Mouse (Mus musculus) intestine, postnatal 0 days (tissue): ENCODE measurements around the gene Rilp. TPM values are rescaled to one million over a fixed set of nuclear protein-coding genes. Genes with fewer than 3 reads are reported as not detected.

ENCODE experiments used
- ATAC-seq: fragments of 200-750 bp; cut with Nextera tagmentation; 2 replicates; pipeline ENCODE4 v1.8.0; 2017; ENCODE audit warnings: mild to moderate bottlenecking, moderate TSS enrichment, moderate library complexity
- H3K27ac ChIP-seq: fragments of 300-500 bp; sonication (generic); 2 replicates; pipeline ENCODE4 v1.5.1; 2014; ENCODE audit warnings: mild to moderate bottlenecking, low read depth, low read length, moderate library complexity
- H3K27me3 ChIP-seq: fragments of 300-500 bp; sonication (generic); replicated peaks from 2 replicates; pipeline ENCODE4 v1.6.1; 2014; ENCODE audit warnings: low read length, mixed read lengths; ENCODE audit not compliant: control insufficient read depth, insufficient read depth
- H3K36me3 ChIP-seq: fragments of 300-500 bp; sonication (generic); 2 replicates; pipeline ENCODE4 v1.6.1; 2014; ENCODE audit warnings: mild to moderate bottlenecking, moderate library complexity; ENCODE audit not compliant: control insufficient read depth, insufficient read depth
- H3K4me1 ChIP-seq: fragments of 300-500 bp; sonication (generic); replicated peaks from 2 replicates; pipeline ENCODE4 v1.6.1; 2014; ENCODE audit warnings: antibody characterized with exemption, low read length, mixed read lengths; ENCODE audit not compliant: control insufficient read depth, insufficient read depth
- H3K4me2 ChIP-seq: fragments of 300-500 bp; sonication (generic); replicated peaks from 2 replicates; pipeline ENCODE4 v1.6.1; 2014; ENCODE audit warnings: low read depth, mild to moderate bottlenecking, moderate library complexity
- H3K4me3 ChIP-seq: fragments of 300-500 bp; sonication (generic); 2 replicates; pipeline ENCODE4 v1.5.1; 2014; ENCODE audit warnings: low read depth, low read length
- H3K9ac ChIP-seq: fragments of 300-500 bp; sonication (generic); 2 replicates; pipeline ENCODE4 v1.6.1; 2014; ENCODE audit warnings: mild to moderate bottlenecking, low read depth, low read length
- H3K9me3 ChIP-seq: fragments of 300-500 bp; sonication (generic); 2 replicates; pipeline ENCODE4 v1.6.1; 2016; ENCODE audit warnings: mixed run types; ENCODE audit not compliant: control insufficient read depth
- CTCF ChIP-seq: sonication (generic); IDR thresholded peaks from 2 replicates; pipeline ENCODE4 v1.5.1; 2016; ENCODE audit warnings: low read depth, mild to moderate bottlenecking, control low read depth, antibody characterized with exemption, moderate library complexity
- WGBS: fragments of 180-500 bp; shearing (Covaris S2); extraction: QIAGEN DNeasy Blood & Tissue Kit; methylation state at CpG from one replicate; pipeline ENCODE4 v1.1.7; 2014; 5-methylcytosine and 5-hydroxymethylcytosine counted together
- polyA plus RNA-seq: library from polyadenylated mRNA; unstranded; fragments of >200 nt; fragmentation: Nextera tagmentation; extraction: Ambion mirVana; gene quantifications from 2 replicates; pipeline ENCODE4 v1.2.1, GENCODE M21; 2015

The Rilp gene
- polyA plus RNA-seq, 1 experiment from 2014 or later: 6.9 TPM

DNA sequence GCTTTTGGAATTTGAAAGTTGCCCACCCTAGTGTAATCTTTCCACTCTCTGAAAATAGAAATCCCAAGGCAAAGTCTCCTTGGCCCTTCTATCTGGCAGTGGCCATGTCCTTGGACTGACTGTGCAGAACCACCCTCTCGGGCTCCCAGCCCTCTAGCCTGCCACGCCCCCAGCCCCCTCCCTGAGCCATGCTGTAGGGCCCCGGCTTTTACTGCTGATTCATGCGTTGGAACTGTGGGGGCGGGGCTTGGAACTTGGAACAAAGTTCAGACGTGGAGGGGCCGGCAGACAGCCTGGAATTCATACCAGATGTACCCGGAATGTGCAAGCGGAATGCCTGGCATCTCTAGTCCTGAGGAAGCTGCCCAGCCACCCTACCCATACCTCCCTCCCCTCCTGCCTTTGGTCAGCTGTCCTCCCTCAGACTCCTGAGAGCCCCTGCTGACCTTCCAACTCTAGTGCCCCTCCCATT lies 47.0 kb upstream of the Rilp start:
- Histone ChIP-seq H3K27ac (peak overlapping the region; percentile 97), H3K4me1 (0 out of 2 replicates have a peak, but pooled peaks cover 16% of the 10 kb centered on the region), H3K36me3 (peaks cover 19% of the 10 kb centered on the region), H3K9ac (peak overlapping the region; percentile 92; the same call in 1 of the 2 replicates), H3K27me3 (no peaks in the 10 kb centered on the region), H3K9me3 (no peaks in the 10 kb centered on the region), H3K4me2 (peak overlapping the region; percentile 91), H3K4me3 (peak overlapping the region; percentile 87)
- WGBS: 2% methylated on average over 9 of the region's 9 CpGs
- ATAC-seq: peak; percentile 53
- TF ChIP-seq CTCF: no peak

GRCm38 (mm10) chr11:75463624-75464023 lies 46.3 kb upstream of the Rilp start:
- no peak overlapping the region for H3K9ac ChIP-seq
- WGBS: 34% methylated on average over 4 of the region's 4 CpGs
- peak overlapping the region; percentile 91 for H3K4me2 ChIP-seq
- TF ChIP-seq CTCF: no peak
- no peaks in the 10 kb centered on the region for H3K27me3 ChIP-seq
- peak overlapping the region; percentile 87 for H3K4me3 ChIP-seq
- H3K27ac ChIP-seq: 0 out of 2 replicates have a peak overlapping the region, but pooled peaks have one; percentile 97
- no peak for ATAC-seq
- peaks cover 19% of the 10 kb centered on the region; the same call in 1 of the 2 replicates for H3K4me1 ChIP-seq
- H3K9me3 ChIP-seq: no peaks in the 10 kb centered on the region
- H3K36me3 ChIP-seq: peaks cover 19% of the 10 kb centered on the region

DNA sequence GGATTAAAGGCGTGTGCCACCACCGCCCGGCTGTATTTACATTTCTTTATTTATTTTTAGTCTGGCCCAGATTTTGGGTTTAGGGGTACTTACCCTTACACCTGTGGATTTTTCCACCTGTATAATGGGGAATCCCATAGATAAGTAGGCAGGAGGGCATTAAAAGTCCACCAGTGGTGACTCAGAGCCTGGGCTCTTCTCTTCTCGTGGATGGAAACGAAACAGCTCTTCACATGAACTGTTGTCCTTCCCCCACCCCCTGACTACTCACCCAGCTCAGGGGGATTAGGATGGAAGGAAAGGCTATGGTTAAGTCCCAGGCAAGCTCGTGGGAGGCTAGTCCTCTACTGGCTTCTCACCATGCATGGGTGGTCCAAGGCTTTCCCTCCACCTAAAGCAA lies 45.5 kb upstream of the Rilp start:
- no peak for TF ChIP-seq CTCF
- no peak for ATAC-seq
- 86% methylated on average over 6 of the region's 6 CpGs for WGBS
- no peaks in the 10 kb centered on the region for H3K27me3 ChIP-seq
- no peak overlapping the region for H3K4me3 ChIP-seq
- H3K4me1 ChIP-seq: peaks cover 19% of the 10 kb centered on the region; the same call in 1 of the 2 replicates
- H3K36me3 ChIP-seq: peaks cover 19% of the 10 kb centered on the region
- H3K4me2 ChIP-seq: no peak overlapping the region; the same call in 1 of the 2 replicates
- no peaks in the 10 kb centered on the region for H3K9me3 ChIP-seq
- no peak overlapping the region for H3K27ac ChIP-seq
- no peak overlapping the region for H3K9ac ChIP-seq

- no peak for TF ChIP-seq CTCF
- no peaks in the 10 kb centered on the region for H3K27me3 ChIP-seq
- H3K36me3 ChIP-seq: peaks cover 19% of the 10 kb centered on the region
- no peak for ATAC-seq
- no peaks in the 10 kb centered on the region for H3K9me3 ChIP-seq
- peaks cover 19% of the 10 kb centered on the region; the same call in 1 of the 2 replicates for H3K4me1 ChIP-seq
- WGBS: 79% methylated on average over 6 of the region's 6 CpGs
- no peak overlapping the region; the same call in 1 of the 2 replicates for H3K4me2 ChIP-seq
- H3K4me3 ChIP-seq: no peak overlapping the region
- H3K27ac ChIP-seq: no peak overlapping the region
- H3K9ac ChIP-seq: no peak overlapping the region
These were observed 44.8 kb upstream of the Rilp start for GRCm38 (mm10) chr11:75465051-75465450.

DNA sequence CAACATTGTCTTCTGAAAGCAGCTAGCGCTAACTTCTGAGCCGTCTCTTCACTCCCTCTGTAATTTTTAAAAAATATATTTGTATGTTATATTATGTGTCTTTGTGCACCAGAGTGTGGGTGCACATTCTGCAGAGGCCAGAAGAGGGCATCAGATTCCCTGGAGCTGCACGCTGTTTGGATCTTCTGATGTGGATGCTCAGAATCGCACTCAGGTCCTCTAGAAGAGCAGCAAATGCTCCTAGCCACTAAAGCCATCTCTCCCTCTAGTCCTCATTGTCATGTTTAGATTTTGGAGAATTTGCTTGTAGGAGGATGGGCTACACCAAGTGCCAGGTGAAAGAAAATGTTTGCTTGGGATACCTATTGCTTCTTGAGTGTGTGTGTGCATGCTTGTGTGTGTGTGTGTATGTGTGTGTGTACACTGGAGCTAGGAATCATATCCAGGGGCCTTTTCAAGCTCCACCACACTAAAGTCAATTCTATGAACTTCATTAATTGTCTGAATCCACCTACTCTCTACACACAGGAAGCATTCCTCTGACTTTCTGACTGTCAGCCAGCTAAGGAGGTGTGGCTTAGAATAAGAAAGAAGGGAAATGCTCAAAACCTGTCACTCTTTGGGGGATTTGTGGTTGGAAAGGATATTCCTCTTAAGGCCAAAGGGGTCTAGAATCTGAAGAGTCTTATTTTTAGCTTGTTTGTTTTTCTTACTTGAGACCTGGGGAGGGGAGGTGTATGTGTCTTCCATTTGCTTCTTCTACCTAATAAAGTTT lies 43.0 kb upstream of the Rilp start:
- Histone ChIP-seq H3K9ac (no peak overlapping the region), H3K27ac (no peak overlapping the region), H3K36me3 (peaks cover 19% of the 10 kb centered on the region), H3K27me3 (no peaks in the 10 kb centered on the region), H3K4me3 (no peak overlapping the region), H3K9me3 (no peaks in the 10 kb centered on the region), H3K4me2 (no peak overlapping the region), H3K4me1 (peaks cover 19% of the 10 kb centered on the region; the same call in 1 of the 2 replicates)
- TF ChIP-seq CTCF: peak; percentile 44
- 100% methylated on average over 4 of the region's 4 CpGs for WGBS
- ATAC-seq: no peak

- no peaks in the 10 kb centered on the region for H3K27me3 ChIP-seq
- WGBS: 12% methylated on average over 19 of the region's 19 CpGs
- TF ChIP-seq CTCF: peak; percentile 38
- peak overlapping the region; percentile 82 for H3K4me2 ChIP-seq
- H3K9me3 ChIP-seq: no peaks in the 10 kb centered on the region
- H3K4me3 ChIP-seq: peak overlapping the region; percentile 43
- ATAC-seq: peak; percentile 44
- peak overlapping the region; percentile 50 for H3K9ac ChIP-seq
- H3K4me1 ChIP-seq: peaks cover 16% of the 10 kb centered on the region; the same call in 1 of the 2 replicates
- H3K36me3 ChIP-seq: peaks cover 19% of the 10 kb centered on the region
- no peak overlapping the region for H3K27ac ChIP-seq
These were observed 42.2 kb upstream of the Rilp start for GRCm38 (mm10) chr11:75467512-75468215.
